Mouse (Mus musculus): ENCODE measurements at regions not wholly inside any gene's neighbourhood (a gene's known extent, or its start where the extent isn't known, plus 50 kb on each side); places are given as distances from the start of the nearest gene placed in this dataset.
A peak's percentile ranks its signal among the peaks of the same experiment; 100 is the strongest.

- DNase-seq (ENCODE audit: low spot score in 2 of 2), result no peak
Measured at GRCm38 (mm10) chr2:9435155-9435872, 445.7 kb upstream of the 4930412O13Rik start.

- no peak for DNase-seq (ENCODE audit: low spot score in 2 of 2)
Measured at GRCm38 (mm10) chr2:9443103-9443502, 437.9 kb upstream of the 4930412O13Rik start.

DNA sequence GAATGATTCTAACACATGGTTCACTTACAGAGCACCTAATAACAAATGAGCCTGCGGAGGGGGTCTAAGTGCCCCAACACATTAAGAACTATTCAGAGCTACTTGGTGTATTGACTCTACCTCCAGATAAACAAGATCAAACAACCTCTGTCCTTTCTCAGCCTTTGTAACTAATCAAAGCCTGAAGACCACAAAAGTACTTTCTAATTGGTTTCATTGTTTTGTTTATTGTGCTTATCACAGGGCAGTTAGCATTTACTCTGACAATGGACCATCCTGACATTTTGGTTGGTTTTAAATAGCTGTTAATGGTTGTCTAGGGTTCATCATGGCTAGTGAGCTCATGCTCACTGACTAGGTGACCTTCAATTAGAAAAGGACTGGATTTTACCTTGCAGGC is 435.2 kb upstream of the 4930412O13Rik start:
- no peak for DNase-seq (ENCODE audit: low spot score in 2 of 2)

DNA sequence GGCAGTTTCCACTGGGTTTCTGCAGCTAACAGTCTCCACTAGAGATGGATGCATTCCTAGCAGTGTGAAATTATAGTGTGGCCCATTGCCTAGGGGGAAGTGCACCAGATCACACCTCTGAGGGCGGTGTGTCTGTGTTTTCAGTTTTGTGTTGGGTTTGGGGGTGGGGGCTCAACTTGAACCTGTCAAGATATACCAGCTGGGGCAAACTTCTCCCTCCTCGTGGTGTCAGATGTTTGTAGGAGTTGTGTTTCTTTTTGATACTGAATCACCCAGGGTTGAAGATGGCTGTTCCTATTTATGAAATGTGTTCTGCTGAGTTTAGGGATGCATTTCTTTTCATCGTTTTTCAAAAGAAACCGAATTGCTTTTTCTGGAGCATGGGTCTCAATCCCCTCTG is 416.6 kb upstream of the 4930412O13Rik start:
- DNase-seq (ENCODE audit: low spot score in 2 of 2), result peak; percentile 23 to 28

GRCm38 (mm10) chr2:9464818-9465217 is 416.2 kb upstream of the 4930412O13Rik start:
- DNase-seq (ENCODE audit: low spot score in 2 of 2), result peak in 1 of 2 experiments; percentile 44

DNA sequence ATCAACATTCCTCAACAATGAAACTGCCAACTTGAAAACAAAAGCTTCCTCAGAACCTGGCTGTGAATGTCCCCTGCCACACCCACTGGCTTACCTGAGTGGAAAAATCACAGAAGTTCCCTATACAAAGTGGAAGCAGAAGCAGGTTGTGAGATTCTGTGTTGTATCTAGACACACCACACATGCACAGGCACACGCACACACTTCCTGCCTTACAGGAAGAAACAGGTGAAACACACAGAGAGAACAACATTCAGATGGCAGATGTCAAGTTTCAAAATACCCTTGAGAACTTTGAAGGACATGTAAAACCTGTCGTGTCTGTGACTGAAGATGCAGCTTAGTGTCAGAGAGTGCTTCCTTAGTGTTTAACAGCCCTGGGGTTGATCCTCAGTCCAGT is 413.5 kb upstream of the 4930412O13Rik start:
- no peak for DNase-seq (ENCODE audit: low spot score in 2 of 2)

GRCm38 (mm10) chr2:9468651-9469050 is 412.4 kb upstream of the 4930412O13Rik start:
- no peak for DNase-seq (ENCODE audit: low spot score in 2 of 2)

- no peak for DNase-seq (ENCODE audit: low spot score in 2 of 2)
Measured at GRCm38 (mm10) chr2:9481678-9482345, 399.2 kb upstream of the 4930412O13Rik start.

DNA sequence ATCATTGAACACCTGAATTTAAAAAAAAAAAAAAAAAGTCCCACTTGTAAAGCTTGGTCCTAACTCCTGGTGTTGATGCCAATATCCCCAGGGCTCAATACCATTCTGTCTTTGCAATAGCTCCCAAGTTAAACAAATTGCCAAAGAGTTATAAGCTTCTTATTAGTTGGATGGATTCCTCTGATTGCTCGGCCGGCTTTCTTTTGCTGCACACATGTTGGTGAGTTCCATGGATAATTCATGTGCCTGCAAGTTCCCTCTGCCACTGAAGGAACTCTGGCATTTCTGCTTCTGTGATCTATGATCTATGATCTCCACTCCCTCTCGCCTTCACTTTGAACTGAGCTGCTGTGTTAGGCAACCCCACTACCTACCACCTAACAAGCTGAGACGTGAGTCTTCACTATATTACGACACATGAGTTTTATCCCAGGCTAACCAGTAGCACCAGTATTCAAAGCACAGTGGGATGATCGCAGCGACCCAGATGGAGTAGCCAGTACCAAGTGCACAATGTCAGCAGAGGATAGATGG is 393.6 kb upstream of the 4930412O13Rik start:
- no peak for DNase-seq (ENCODE audit: low spot score in 2 of 2)

GRCm38 (mm10) chr2:9493606-9494145 is 387.4 kb upstream of the 4930412O13Rik start:
- no peak for DNase-seq (ENCODE audit: low spot score in 2 of 2)

DNA sequence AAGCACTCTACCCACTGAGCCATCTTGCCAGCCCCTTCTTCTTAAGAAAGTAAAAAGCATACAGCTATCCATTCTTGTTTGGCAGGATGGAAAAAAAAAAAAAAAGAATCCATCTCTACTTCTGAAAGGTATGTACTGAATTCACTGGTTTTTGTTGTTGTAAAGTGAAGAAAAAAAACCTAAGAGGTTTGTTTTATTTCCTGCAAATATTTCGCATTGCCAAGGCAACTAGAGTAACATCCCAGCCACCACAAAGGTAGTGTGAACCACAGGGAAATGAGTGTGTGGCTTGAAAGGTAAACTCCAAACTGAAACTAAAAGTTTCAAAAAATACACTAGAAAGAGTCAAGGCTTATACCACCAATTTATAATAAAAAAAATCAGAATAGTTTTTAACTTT is 361.0 kb upstream of the 4930412O13Rik start:
- DNase-seq (ENCODE audit: low spot score in 2 of 2), result no peak

- no peak for DNase-seq (ENCODE audit: low spot score in 2 of 2)
Measured at GRCm38 (mm10) chr2:9525910-9526309, 355.1 kb upstream of the 4930412O13Rik start.

- DNase-seq (ENCODE audit: low spot score in 2 of 2), result no peak
Measured at GRCm38 (mm10) chr2:9535141-9535658, 345.9 kb upstream of the 4930412O13Rik start.

DNA sequence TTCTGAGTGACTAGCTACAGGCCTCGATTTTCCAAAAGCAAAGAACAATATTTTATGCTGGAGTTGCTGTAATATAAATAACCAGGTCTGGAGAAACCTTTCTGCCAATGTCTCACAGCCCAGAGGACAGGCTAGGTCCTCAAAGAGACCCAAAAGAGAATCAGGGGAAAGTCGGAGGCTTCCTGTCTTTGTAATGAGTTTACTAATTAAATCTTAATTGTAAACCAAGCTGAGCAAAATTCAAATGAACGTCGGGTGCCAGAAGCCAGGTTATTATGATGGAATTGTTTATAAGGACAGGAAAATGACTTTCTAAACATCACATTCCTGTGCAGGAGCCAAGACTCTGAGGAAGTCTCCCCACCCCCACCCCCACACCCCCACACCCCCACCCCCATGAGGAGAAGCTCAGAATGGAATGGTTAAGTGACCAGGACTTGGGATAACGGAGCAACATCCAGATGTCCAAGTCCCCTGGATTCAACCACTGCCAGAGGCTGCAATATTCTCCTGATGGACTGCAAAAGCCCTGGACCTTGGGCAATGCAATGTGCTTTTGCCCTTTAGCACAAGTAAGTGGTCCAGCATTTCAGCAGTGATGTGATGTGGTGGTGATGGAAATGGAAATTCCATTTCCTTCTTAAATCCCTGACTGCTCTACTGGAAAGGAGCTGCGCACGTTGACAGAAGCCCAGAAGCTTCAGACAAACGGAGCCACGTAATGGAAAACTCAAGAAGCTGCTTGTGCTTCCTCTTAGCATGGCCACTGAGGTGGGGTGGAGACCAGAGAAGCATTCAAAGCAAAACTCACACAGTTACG is 333.1 kb upstream of the 4930412O13Rik start:
- DNase-seq (ENCODE audit: low spot score in 2 of 2), result no peak

DNA sequence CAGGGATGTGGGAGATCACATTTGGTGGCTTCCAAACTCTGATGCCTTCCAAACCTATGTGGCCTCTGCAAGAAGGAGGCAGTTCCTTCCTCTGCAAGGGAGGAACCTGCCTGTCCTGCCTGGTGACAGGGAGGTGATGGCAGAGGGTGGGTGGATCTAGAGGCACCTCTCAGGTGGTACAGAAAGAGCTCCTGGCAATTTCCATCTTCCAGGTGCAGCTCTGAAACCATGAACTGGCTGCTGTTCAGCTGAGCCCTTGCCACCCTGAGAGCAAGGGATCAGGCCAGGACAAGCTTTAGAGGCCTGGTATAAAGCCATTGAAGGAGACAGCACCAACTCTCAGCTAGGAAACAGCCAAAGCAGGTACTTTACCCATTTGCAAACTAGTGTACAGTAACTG is 327.7 kb upstream of the 4930412O13Rik start:
- DNase-seq (ENCODE audit: low spot score in 2 of 2), result no peak

GRCm38 (mm10) chr2:9564487-9565043 is 316.5 kb upstream of the 4930412O13Rik start:
- DNase-seq (ENCODE audit: low spot score in 2 of 2), result peak in 1 of 2 experiments; percentile 3

DNA sequence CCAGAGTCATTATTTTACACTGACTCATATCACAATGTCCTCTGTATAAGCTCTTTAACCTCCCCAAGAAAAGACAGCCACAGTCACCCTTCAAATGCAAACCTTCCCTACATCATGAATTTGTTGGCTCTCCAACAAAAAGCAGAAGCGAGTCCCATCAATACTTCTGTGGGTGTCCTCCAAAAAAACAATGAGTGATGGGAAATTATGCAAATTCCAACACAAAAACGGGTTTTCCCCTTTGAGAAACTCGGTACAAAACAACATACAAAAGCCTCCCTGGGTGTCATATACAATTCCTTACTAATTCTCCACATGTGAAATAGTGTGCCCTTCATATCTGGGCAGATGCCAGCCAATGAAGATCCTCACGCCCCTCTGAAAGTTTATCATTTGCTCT is 311.8 kb upstream of the 4930412O13Rik start:
- no peak for DNase-seq (ENCODE audit: low spot score in 2 of 2)

DNA sequence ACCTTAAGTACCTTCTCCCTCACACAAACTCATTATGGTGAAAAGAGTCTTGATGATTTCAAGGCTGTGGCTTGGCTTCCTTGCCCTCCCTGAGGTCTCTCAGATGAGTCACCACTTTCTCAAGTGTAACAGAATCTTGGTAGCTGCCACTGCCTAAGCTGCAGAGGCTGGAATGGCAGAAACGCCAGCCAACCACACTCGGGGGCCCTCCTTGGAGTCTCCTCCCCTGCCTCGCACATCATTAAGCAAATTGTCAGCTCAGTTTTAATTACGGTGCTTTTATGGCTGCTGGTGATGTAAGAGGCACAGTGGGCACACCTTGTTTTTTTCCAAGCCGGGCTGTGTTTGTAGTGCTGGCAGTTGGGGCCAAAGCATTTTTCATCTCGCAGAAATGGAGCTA is 306.9 kb upstream of the 4930412O13Rik start:
- peak in 1 of 2 experiments; percentile 14 for DNase-seq (ENCODE audit: low spot score in 2 of 2)

DNA sequence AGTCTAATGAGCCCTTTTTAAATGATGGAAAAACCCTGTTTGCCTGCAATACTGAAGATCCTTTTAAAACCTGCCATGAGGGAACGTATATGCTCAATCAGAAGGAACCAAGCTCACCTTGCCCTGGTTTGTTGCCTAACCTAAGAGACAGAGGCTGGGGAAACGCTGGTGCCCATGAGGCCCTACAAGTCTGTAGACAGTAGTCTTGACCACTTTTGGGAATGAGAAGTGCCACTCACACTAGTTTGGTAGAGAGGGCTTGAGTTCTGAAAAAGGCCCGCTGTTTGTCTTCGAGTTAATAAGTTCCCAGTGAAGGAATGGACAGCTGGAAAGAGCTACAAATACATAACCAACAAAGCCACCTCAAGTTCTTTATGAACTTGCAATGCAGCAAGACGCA is 306.4 kb upstream of the 4930412O13Rik start:
- DNase-seq (ENCODE audit: low spot score in 2 of 2), result no peak

DNA sequence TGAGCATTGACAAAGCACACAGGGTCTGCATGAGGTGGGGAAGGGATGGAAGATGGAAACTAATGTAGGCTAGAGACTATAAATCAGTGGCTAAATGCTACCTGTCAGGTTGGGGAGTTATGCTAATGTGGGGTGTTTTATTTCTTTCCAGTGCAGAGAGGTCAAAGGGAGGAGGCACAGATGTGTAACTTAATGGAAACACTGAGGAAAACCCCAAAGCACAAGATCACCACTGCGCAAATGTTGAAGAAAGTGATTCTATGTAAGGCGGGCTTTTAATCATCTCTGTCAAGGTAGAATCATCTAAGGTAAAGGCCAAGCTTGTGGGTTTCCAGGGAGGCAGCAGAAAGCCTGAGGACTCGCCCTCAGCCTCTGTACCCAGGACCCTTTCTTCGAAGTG is 303.2 kb upstream of the 4930412O13Rik start:
- no peak for DNase-seq (ENCODE audit: low spot score in 2 of 2)

GRCm38 (mm10) chr2:9587389-9587788 is 293.7 kb upstream of the 4930412O13Rik start:
- DNase-seq (ENCODE audit: low spot score in 2 of 2), result no peak
